Mouse (Mus musculus) urinary bladder, postnatal 36 days (tissue): ENCODE measurements around the gene Zfp385b.

Experiments used
- DNase-seq, 2 experiments: peaks; one replicate each; pipeline ENCODE4 v3.0.0; 2022; ENCODE audit warnings: low spot score in 2 of 2, mixed read lengths in 1 of 2

Gene Zfp385b

GRCm38 (mm10) chr2:77589205-77589901 is 230.1 kb downstream of the Zfp385b start:
- DNase-seq, result no peak

DNA sequence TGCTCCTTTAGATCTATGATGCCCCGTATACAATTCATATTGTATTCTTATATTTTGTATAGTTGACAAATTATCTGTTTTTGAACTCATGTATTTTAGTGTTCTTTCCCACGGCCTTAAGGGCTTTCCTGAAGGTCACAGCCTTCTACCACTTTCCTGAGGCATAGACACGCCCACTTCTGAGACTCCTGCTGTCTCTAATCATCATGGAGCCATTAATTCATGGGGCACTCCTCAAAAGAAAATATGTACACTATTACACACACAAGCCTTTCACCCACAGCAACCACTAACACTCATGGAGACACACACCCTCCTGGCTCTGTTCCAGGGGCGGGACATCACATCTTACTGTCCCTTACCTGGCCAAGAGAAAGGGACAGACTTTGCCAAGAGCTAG is 232.1 kb downstream of the Zfp385b start:
- DNase-seq, result no peak

DNA sequence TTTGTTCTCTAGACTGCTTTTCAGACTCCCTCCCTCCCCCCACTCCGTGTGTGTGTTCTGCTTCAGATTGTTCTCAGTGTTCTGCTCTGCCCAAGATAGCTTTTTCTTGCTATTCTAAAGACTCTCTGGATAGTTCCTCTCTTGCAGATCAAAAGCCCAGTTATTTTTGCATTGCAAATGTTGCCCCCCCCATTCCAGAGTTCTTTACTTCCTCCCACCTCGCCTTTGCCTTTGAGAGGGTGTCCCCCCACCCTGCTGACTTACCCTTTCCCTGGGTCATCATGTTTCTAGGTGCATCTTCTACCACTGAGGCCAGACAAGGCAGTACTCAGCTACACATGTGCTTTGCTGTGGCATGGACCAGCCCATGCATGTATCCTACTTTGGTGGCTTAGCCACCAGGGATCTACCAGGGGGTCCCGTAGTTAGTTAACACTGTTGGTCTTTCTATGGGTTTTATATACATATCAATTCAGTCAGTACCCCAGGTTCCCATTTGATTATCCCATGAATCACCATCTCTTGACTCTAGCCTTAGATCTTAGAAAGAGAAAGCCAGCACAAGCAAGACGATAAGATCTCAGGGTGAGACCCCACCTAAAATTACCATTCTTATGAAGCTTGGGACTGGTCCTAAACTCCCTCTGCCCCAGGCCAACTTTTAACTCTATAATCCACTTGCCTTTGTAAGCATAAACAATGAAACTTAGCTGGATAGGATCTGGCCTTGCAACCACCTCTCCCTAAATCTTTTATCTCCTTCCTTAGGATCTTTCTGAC is 232.7 kb downstream of the Zfp385b start:
- DNase-seq, result no peak

DNA sequence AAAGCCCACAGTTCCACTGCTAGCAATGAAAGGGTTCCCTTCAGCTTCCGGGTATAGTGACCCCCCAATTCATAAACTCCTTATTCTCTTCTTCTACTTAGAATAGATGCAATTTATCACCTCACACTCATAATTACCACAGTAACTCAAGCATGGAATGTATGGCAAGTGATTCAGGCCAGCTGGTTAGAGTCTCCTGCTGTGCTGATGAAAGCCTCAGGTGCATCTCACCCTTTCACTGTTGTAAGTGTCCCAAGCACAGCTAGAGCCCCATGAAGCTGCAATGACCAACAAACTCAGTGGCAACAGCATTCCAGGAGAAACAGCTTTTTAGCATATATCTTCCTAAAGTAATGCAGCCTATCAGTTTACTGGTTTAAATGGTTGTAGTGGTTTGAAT is 235.9 kb downstream of the Zfp385b start:
- DNase-seq, result no peak

DNA sequence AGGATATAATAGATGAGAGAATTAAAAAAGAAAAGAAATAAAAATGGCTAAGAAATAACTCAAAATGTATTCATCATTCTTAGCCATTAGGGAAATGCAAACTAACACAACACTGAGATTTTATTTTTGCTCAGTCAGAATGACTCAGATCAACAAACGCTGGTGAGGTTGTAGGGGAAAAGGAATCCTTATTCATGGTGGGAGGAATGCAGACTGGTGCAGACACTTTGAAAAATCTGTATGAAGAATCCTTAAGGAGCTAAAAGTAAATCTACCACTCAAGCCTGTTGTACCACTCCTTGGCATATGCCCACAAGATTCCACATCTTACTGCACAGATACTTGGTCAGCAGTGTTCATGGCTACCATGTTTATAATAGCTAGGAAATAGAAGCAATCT is 242.9 kb downstream of the Zfp385b start:
- DNase-seq, result no peak

DNA sequence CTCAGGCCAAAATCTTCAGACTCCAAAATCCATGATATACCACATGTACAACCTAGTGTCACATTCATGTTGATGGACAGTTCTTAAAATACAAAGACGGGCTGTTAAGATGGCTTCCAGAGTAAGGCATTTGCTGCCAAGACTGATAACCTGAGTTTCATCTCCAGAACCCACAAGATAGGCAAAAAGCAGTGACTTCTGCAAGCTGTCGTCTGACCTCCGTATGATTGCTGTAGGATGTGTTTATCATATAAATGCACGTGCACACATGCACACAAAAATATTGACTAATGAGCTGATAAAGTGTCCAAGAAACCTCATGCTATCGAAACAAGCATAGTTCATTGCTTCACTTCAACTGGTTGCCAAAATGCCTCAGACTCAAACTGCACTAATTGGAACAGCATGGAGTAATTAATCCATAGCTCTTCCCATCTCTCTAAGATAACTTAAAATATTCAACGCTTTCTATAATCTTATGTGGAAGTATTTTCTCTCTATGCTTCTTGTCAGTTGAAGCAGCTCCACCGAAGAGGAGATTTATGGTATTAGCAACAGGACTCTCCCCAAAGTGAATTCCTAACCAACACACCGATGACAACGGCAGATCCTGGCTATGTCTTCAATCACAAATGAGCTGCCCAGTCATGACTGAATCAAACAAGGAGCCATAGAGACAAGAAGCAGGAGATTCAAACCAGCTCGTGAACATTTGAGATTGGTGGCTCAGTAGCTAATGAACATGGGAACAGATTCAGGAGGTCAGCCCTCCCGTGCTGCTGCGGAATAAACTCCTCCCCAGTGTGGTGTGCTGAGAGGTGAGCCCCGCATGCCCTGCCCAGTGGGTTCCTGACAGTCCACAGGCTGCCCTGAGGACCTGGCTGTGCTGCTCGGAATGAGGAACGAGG is 251.7 kb downstream of the Zfp385b start:
- DNase-seq, result no peak

GRCm38 (mm10) chr2:77563706-77564105 is 255.7 kb downstream of the Zfp385b start:
- DNase-seq, result no peak

- no peak for DNase-seq
Measured at GRCm38 (mm10) chr2:77561941-77562340, 257.5 kb downstream of the Zfp385b start.

DNA sequence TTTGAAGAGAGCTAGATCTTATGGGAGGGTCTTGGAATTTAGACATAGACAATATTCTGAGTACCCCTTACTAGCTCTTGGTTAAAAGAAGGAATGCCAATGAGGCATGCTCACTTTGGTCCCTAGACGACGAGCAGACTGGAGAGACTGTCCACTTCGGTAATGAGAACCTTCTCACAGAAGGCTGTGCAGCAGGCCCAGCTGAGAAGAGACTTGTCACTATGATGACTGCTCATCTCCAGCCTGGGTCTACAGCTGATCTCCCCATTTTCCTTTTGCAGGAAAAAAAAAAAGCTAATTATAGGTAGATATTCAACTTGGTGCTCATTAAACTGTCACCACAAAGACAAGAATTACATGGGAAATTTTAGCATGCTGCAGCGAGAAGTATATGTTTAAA is 262.5 kb downstream of the Zfp385b start:
- no peak for DNase-seq

- no peak for DNase-seq
Measured at GRCm38 (mm10) chr2:77555980-77556379, 263.5 kb downstream of the Zfp385b start.

DNA sequence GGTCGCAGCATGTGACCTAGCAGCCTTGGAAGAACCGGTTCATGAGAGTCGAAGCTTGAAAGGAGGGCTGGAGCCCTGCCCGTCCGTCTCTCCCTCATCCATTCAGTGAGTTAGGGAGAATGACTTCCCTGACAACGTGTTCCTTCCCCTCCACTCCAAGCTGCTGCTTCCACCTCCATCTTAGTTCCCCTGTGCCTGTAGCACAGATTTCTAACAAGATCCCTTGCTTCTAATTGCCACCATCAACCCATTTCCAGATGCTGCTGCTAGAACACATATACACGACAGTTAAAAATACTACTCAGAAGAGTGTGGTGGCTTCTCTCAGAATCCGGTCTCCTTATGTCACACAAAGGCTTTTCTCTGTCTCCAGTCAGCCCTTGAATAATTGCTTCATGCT is 266.8 kb downstream of the Zfp385b start:
- DNase-seq, result no peak

DNA sequence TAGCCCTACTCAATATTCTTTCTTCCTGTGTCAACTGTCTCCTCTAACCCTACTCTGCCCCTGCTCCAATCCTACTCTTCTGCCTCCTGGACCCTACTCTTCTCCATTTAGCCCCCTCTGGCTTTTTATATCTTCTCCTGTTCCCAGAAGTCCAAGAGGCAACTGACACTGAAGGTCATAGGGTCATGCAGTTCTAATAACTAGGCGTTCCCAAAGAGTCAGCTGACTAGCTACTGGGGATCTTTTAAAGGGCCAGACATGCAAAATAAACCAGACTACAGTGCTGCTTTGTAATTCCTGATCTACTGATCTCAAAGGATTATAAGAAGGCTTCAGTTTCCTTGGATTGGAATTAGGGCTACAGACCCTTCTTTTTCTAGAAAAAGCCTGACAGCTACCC is 276.1 kb downstream of the Zfp385b start:
- DNase-seq, result no peak

DNA sequence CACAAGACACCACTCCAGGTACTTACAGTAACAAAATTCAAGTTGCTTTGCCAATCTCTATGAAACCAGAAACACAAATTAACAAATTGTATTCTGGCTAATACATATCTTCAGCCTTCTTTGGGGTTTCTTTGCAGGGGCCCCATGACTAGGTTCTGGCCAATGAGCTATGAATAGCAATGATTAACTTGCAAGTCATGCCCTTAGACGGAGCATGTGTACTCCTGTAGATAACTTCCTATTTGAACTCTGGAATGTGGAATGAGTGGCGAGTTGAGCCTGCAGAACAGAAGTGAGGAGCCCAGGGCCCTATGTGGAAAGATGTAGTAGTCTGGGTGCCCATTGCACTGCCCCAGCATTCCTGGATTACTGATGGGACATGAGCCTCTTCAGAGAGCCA is 276.8 kb downstream of the Zfp385b start:
- DNase-seq, result no peak

DNA sequence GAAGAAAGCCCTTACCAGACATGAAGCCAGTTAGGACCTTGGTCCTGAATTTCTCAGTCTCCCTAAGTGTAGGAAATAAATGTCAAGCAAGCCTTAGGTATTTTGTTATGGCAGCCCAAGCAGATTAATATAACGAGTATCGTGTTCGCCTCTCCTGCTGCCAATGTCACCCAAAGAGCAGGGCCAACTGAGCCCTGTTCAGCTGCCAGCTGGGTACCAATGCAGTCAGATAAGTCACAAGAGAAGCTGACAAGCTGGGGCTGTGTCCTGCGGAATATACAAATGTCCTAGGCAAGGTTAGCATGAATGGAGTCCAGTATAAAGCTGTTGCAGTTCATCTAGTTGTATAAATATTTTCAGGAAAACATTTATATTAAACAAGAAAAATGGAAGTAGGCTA is 277.8 kb downstream of the Zfp385b start:
- no peak for DNase-seq

GRCm38 (mm10) chr2:77540860-77541259 is 278.6 kb downstream of the Zfp385b start:
- DNase-seq, result no peak

DNA sequence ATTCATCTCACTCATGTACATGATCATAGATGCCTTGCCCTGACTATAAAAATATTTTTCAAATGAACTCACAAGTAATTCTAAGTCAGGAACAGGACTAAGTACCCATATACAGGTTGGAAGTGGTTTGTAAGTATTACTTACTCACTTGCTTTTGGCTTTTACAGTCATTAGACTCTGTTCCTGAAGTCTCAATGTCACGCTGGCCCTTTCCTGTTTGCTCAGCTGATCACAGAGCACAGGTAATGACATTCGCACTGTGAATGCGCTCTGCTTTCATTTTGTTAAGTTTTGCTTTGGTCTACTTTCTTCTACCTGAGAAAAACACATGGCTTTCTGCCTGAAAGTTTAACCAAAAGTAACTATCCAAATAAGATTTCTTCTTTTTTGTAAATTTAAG is 282.9 kb downstream of the Zfp385b start:
- DNase-seq, result no peak

DNA sequence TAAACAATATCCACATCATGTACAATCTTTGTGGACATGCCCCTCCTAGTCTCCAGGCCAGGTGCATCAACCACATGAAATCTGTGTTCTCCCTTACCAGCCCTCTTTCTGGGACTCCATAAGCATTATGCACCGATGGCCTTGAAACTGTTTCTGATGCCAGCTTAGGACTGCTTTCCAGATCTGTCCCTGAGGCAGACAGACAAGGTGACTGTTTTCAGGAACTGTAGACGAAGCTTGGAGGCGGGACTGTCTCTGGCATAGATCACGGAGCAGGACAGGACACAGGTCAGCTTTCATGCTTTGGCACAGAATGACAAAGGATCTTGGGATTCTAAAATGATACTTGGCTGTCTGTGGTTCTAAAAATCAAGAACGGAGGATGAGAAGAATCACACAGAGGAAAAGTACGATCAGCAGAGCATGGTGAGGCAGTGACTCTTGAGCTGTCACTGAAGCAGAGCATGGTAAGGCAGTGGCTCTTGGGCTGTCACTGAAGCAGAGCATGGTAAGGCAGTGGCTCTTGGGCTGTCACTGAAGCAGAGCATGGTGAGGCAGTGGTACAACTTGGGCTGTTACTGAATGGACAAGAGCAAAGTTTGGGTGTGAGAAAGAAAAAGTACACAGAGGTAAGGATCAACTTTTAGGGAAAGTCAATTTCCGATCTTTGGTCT is 291.2 kb downstream of the Zfp385b start:
- no peak for DNase-seq

DNA sequence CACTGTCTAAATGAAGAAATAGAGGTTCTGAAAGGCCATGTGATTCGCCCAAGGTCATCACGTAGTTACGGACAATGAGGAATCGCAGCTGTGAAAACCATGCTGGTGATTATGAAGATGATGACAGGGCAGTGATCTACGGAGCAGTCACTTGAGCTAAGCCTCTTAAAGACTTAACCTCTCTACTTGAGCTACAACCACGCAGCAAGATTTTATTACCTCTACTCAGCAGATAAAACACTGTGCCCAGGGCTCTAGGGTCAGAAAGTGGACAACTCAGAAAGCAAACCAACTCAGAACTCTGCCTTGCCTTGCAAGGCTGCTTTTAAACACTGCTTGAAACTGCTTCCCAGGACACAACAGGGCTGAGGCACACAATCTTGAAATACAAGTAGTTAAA is 291.8 kb downstream of the Zfp385b start:
- no peak for DNase-seq

GRCm38 (mm10) chr2:77526803-77527202 is 292.6 kb downstream of the Zfp385b start:
- no peak for DNase-seq

DNA sequence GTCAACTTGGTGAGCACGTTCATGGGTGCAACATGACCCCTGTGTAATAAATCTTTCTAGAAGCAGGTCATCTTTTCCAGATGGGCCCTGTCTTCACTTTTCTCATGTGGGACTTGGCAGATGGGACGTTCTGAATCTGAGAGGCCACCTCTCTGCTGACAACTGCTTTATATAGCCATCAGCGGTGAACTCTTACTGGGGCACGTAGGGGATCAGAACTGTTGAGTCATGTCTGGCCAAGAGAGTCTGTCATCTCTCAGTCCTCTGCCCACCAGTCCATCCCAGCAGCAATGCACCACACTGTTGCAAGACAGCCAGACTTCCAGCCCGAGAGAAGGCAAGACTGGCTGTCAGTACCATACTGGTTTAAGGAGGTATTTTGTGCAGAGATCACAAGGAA is 293.1 kb downstream of the Zfp385b start:
- no peak for DNase-seq

- no peak for DNase-seq
Measured at GRCm38 (mm10) chr2:77522223-77522622, 297.2 kb downstream of the Zfp385b start.

DNA sequence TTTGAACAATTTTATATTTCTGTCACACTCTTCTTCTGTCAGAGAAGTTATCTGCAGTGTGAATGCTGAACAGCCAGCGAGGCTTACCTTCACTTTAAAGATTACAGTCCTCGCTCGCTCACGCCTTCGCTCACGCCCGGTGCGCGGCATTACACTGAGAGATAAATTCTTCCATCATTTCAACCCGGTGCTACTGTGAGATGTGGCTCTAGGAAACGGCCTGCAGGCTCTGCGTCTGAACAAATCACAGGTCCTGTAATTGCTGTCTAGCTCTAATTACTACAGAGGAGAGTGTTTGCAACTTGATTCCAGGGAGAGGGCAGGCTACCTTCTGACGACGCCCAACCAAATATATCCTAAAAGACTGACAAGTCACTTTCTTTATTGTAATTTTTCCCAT is 300.1 kb downstream of the Zfp385b start:
- DNase-seq, result peak in 1 of 2 experiments; percentile 16
